Mouse (Mus musculus): Measurements from ENCODE around the gene Nfe2l1.
"Not testable (repeated sequence)": the region's sequence is repeated elsewhere in the genome, so short reads cannot be mapped to it uniquely, and the experiment has no call there.

Gene Nfe2l1

GRCm38 (mm10) chr11:96778061-96778627 is 51.6 kb downstream of the Nfe2l1 start:
- not testable (repeated sequence) for DNase-seq (ENCODE audit: low read depth)

- peak; percentile 96 for DNase-seq (ENCODE audit: low read depth)
Observed at GRCm38 (mm10) chr11:96776968-96777962, 52.5 kb downstream of the Nfe2l1 start, which contains the start of gene Snx11. TSS of gene Snx11 (minus strand) at chr11:96777559.

- DNase-seq (ENCODE audit: low read depth) = no peak
Observed at GRCm38 (mm10) chr11:96776068-96776467, 53.7 kb downstream of the Nfe2l1 start.

DNA sequence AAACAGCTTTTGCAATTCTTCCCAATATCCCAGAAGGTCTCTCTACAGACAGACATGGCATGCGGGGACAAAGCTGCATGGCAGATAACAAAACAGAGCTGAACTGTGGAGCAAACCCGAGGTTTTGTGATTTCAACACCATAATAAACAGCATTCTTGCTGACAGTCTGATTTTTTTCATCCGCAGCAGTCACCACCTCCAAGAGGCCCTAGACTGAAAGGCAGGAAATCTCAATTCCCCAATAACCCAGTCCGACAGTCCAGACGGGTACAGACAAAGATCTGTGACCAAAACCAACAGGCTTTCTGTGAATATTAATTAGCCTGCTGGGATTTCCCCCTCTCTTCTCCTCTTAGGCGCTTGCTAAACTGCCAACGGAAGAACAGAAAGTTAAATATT is 54.1 kb downstream of the Nfe2l1 start:
- no peak for DNase-seq (ENCODE audit: low read depth)

GRCm38 (mm10) chr11:96775063-96775462 is 54.7 kb downstream of the Nfe2l1 start:
- no peak for DNase-seq (ENCODE audit: low read depth)

GRCm38 (mm10) chr11:96774536-96774935 is 55.2 kb downstream of the Nfe2l1 start:
- DNase-seq (ENCODE audit: low read depth) = no peak

- no peak for DNase-seq (ENCODE audit: low read depth)
Observed at GRCm38 (mm10) chr11:96772413-96772812, 57.4 kb downstream of the Nfe2l1 start.

GRCm38 (mm10) chr11:96771274-96771975 is 58.3 kb downstream of the Nfe2l1 start:
- DNase-seq (ENCODE audit: low read depth) = no peak

DNA sequence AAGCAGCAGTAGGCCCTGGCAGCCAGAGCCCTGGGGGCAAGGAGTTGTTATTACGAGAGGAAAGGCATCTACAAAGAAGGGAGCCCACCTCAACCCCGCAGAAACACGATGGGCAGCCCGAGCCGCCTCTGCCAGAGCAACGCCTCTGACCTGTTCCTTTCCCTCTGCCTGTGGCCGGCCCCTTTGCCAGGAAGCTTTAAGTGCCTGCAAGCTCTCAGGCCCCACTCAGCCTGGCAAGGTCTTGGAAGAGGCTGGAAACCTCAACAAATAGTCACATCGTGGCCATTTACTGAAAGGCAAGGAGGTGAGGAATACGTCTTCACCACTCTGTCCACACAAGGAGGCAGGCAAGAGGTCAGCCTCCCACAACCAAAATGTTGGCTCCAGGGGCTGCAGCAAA is 61.5 kb downstream of the Nfe2l1 start:
- DNase-seq (ENCODE audit: low read depth) = no peak
